Mouse (Mus musculus): ENCODE measurements around the gene 2310022A10Rik. TPM values are rescaled to one million over a fixed set of nuclear protein-coding genes. Genes with fewer than 3 reads are reported as not detected.

2310022A10Rik gene
- polyA plus RNA-seq (2015; fragmentation: Nextera tagmentation; extraction: Ambion mirVana), result 25.1 and 30.4 TPM in 2 replicates

GRCm38 (mm10) chr7:27552931-27553513, at the start of gene 2310022A10Rik, which contains the start of gene Pld3:
2310022A10Rik (plus strand) TSS chr7:27553233.
Pld3 (minus strand) TSS chr7:27553218.
- WGBS, result under 1% methylated on average over 40 of the region's 41 CpGs
- Histone ChIP-seq H3K4me2 (replicated peaks; ENCODE audit: low read depth, low read length) (peak within 1 kb of the TSS; percentile 83), H3K27ac (ENCODE audit: low read length) (peak within 1 kb of the TSS; percentile 28), H3K36me3 (ENCODE audit: insufficient read depth, low read length) (peaks cover 7% of the 10 kb centered on the region), H3K4me1 (ENCODE audit: insufficient read depth, low read length) (peaks cover 15% of the 10 kb centered on the region), H3K27me3 (ENCODE audit: insufficient read depth, low read length) (no peaks in the 10 kb centered on the region), H3K9ac (replicated peaks; ENCODE audit: low read length) (peak within 1 kb of the TSS; percentile 78), H3K9me3 (ENCODE audit: low read length) (no peaks in the 10 kb centered on the region), H3K4me3 (ENCODE audit: low read length) (peak within 1 kb of the TSS; percentile 66)
- ATAC-seq (ENCODE audit: low FRiP score, low TSS enrichment), result peak; percentile 100

- no peaks in the 10 kb centered on the region for H3K9me3 ChIP-seq (ENCODE audit: low read length)
- peaks cover 18% of the 10 kb centered on the region for H3K4me1 ChIP-seq (ENCODE audit: insufficient read depth, low read length)
- H3K4me2 ChIP-seq (replicated peaks; ENCODE audit: low read depth, low read length), result peak overlapping the region; percentile 79
- H3K9ac ChIP-seq (replicated peaks; ENCODE audit: low read length), result no peak overlapping the region; the same call in none of the 2 replicates
- peak overlapping the region; percentile 100 for H3K27ac ChIP-seq (ENCODE audit: low read length)
- no peak for ATAC-seq (ENCODE audit: low FRiP score, low TSS enrichment)
- no peaks in the 10 kb centered on the region for H3K27me3 ChIP-seq (ENCODE audit: insufficient read depth, low read length)
- H3K36me3 ChIP-seq (ENCODE audit: insufficient read depth, low read length), result no peaks in the 10 kb centered on the region
- peak overlapping the region; percentile 73 for H3K4me3 ChIP-seq (ENCODE audit: low read length)
- 42% methylated on average over 9 of the region's 9 CpGs for WGBS
These were observed 46.2 kb upstream of the 2310022A10Rik start for GRCm38 (mm10) chr7:27506765-27507370.

GRCm38 (mm10) chr7:27507711-27508647, 45.1 kb upstream of the 2310022A10Rik start:
- Histone ChIP-seq H3K4me3 (ENCODE audit: low read length) (peak overlapping the region; percentile 73), H3K4me1 (ENCODE audit: insufficient read depth, low read length) (peaks cover 18% of the 10 kb centered on the region), H3K27ac (ENCODE audit: low read length) (peak overlapping the region; percentile 100), H3K4me2 (replicated peaks; ENCODE audit: low read depth, low read length) (peak overlapping the region; percentile 79), H3K9ac (replicated peaks; ENCODE audit: low read length) (peak overlapping the region; percentile 90), H3K27me3 (ENCODE audit: insufficient read depth, low read length) (no peaks in the 10 kb centered on the region), H3K9me3 (ENCODE audit: low read length) (no peaks in the 10 kb centered on the region), H3K36me3 (ENCODE audit: insufficient read depth, low read length) (no peaks in the 10 kb centered on the region)
- under 1% methylated on average over 51 of the region's 54 CpGs for WGBS
- peak; percentile 94 for ATAC-seq (ENCODE audit: low FRiP score, low TSS enrichment)

GRCm38 (mm10) chr7:27508648-27509005, 44.4 kb upstream of the 2310022A10Rik start:
- H3K4me1 ChIP-seq (ENCODE audit: insufficient read depth, low read length), result peaks cover 18% of the 10 kb centered on the region
- no peaks in the 10 kb centered on the region for H3K27me3 ChIP-seq (ENCODE audit: insufficient read depth, low read length)
- H3K36me3 ChIP-seq (ENCODE audit: insufficient read depth, low read length), result no peaks in the 10 kb centered on the region
- WGBS, result 20% methylated on average over 6 of the region's 6 CpGs
- peak overlapping the region; percentile 55; the same call in 1 of the 2 replicates for H3K9ac ChIP-seq (replicated peaks; ENCODE audit: low read length)
- H3K27ac ChIP-seq (ENCODE audit: low read length), result peak overlapping the region; percentile 100
- H3K4me2 ChIP-seq (replicated peaks; ENCODE audit: low read depth, low read length), result peak overlapping the region; percentile 79
- ATAC-seq (ENCODE audit: low FRiP score, low TSS enrichment), result peak; percentile 72
- H3K4me3 ChIP-seq (ENCODE audit: low read length), result peak overlapping the region; percentile 73
- no peaks in the 10 kb centered on the region for H3K9me3 ChIP-seq (ENCODE audit: low read length)

GRCm38 (mm10) chr7:27510809-27511208, 42.2 kb upstream of the 2310022A10Rik start:
- H3K36me3 ChIP-seq (ENCODE audit: insufficient read depth, low read length), result no peaks in the 10 kb centered on the region
- H3K27ac ChIP-seq (ENCODE audit: low read length), result no peak overlapping the region
- peaks cover 18% of the 10 kb centered on the region for H3K4me1 ChIP-seq (ENCODE audit: insufficient read depth, low read length)
- no peak overlapping the region for H3K9ac ChIP-seq (replicated peaks; ENCODE audit: low read length)
- H3K4me3 ChIP-seq (ENCODE audit: low read length), result no peak overlapping the region
- no peak for ATAC-seq (ENCODE audit: low FRiP score, low TSS enrichment)
- H3K4me2 ChIP-seq (replicated peaks; ENCODE audit: low read depth, low read length), result no peak overlapping the region
- WGBS, result 92% methylated on average over 2 of the region's 2 CpGs
- no peaks in the 10 kb centered on the region for H3K9me3 ChIP-seq (ENCODE audit: low read length)
- H3K27me3 ChIP-seq (ENCODE audit: insufficient read depth, low read length), result no peaks in the 10 kb centered on the region

- 63% methylated on average over 9 of the region's 9 CpGs for WGBS
- no peaks in the 10 kb centered on the region for H3K27me3 ChIP-seq (ENCODE audit: insufficient read depth, low read length)
These were observed 38.1 kb upstream of the 2310022A10Rik start for GRCm38 (mm10) chr7:27514961-27515360.

GRCm38 (mm10) chr7:27518314-27518713, 34.7 kb upstream of the 2310022A10Rik start:
- Histone ChIP-seq H3K4me3 (ENCODE audit: low read length) (no peak overlapping the region), H3K27ac (ENCODE audit: low read length) (no peak overlapping the region), H3K36me3 (ENCODE audit: insufficient read depth, low read length) (0 out of 2 replicates have a peak, but pooled peaks cover 2% of the 10 kb centered on the region), H3K27me3 (ENCODE audit: insufficient read depth, low read length) (no peaks in the 10 kb centered on the region), H3K4me2 (replicated peaks; ENCODE audit: low read depth, low read length) (no peak overlapping the region), H3K9me3 (ENCODE audit: low read length) (peaks cover 5% of the 10 kb centered on the region; the same call in 1 of the 2 replicates), H3K4me1 (ENCODE audit: insufficient read depth, low read length) (no peaks in the 10 kb centered on the region), H3K9ac (replicated peaks; ENCODE audit: low read length) (no peak overlapping the region)
- 86% methylated on average over 9 of the region's 9 CpGs for WGBS
- ATAC-seq (ENCODE audit: low FRiP score, low TSS enrichment), result no peak

More at GRCm38 (mm10) chr7:27514961-27515360, 38.1 kb upstream of the 2310022A10Rik start:
- no peak overlapping the region for H3K4me3 ChIP-seq (ENCODE audit: low read length)
- no peak overlapping the region for H3K27ac ChIP-seq (ENCODE audit: low read length)
- H3K36me3 ChIP-seq (ENCODE audit: insufficient read depth, low read length), result no peaks in the 10 kb centered on the region
- 0 out of 2 replicates have a peak, but pooled peaks have one; percentile 29 for ATAC-seq (ENCODE audit: low FRiP score, low TSS enrichment)
- peaks cover 4% of the 10 kb centered on the region; the same call in 1 of the 2 replicates for H3K9me3 ChIP-seq (ENCODE audit: low read length)
- no peaks in the 10 kb centered on the region for H3K4me1 ChIP-seq (ENCODE audit: insufficient read depth, low read length)
- H3K9ac ChIP-seq (replicated peaks; ENCODE audit: low read length), result no peak overlapping the region
- H3K4me2 ChIP-seq (replicated peaks; ENCODE audit: low read depth, low read length), result no peak overlapping the region

- Histone ChIP-seq H3K9me3 (ENCODE audit: low read length) (peaks cover 5% of the 10 kb centered on the region; the same call in 1 of the 2 replicates), H3K27me3 (ENCODE audit: insufficient read depth, low read length) (no peaks in the 10 kb centered on the region)
These were observed 32.9 kb upstream of the 2310022A10Rik start for GRCm38 (mm10) chr7:27520104-27520503.

GRCm38 (mm10) chr7:27520599-27520998, 32.4 kb upstream of the 2310022A10Rik start:
- Histone ChIP-seq H3K36me3 (ENCODE audit: insufficient read depth, low read length) (0 out of 2 replicates have a peak, but pooled peaks cover 2% of the 10 kb centered on the region), H3K9ac (replicated peaks; ENCODE audit: low read length) (no peak overlapping the region), H3K27ac (ENCODE audit: low read length) (no peak overlapping the region), H3K4me2 (replicated peaks; ENCODE audit: low read depth, low read length) (no peak overlapping the region), H3K4me1 (ENCODE audit: insufficient read depth, low read length) (no peaks in the 10 kb centered on the region), H3K27me3 (ENCODE audit: insufficient read depth, low read length) (no peaks in the 10 kb centered on the region), H3K9me3 (ENCODE audit: low read length) (peaks cover 5% of the 10 kb centered on the region; the same call in 1 of the 2 replicates), H3K4me3 (ENCODE audit: low read length) (no peak overlapping the region)
- 53% methylated on average over 1 of the region's 1 CpGs for WGBS
- ATAC-seq (ENCODE audit: low FRiP score, low TSS enrichment), result no peak

More at GRCm38 (mm10) chr7:27520104-27520503, 32.9 kb upstream of the 2310022A10Rik start:
- H3K9ac ChIP-seq (replicated peaks; ENCODE audit: low read length), result no peak overlapping the region
- H3K27ac ChIP-seq (ENCODE audit: low read length), result no peak overlapping the region
- no peak overlapping the region for H3K4me2 ChIP-seq (replicated peaks; ENCODE audit: low read depth, low read length)
- no peak overlapping the region for H3K4me3 ChIP-seq (ENCODE audit: low read length)
- H3K4me1 ChIP-seq (ENCODE audit: insufficient read depth, low read length), result no peaks in the 10 kb centered on the region
- no peak for ATAC-seq (ENCODE audit: low FRiP score, low TSS enrichment)
- H3K36me3 ChIP-seq (ENCODE audit: insufficient read depth, low read length), result 0 out of 2 replicates have a peak, but pooled peaks cover 2% of the 10 kb centered on the region
